Mouse (Mus musculus) thymus, adult 2 months (tissue): ENCODE results near the gene Akap11. TPM values are rescaled to one million over a fixed set of nuclear protein-coding genes. Genes with fewer than 3 reads are reported as not detected.

Source experiments
- DNase-seq: peaks from one replicate; pipeline ENCODE4 v3.0.0; 2021
- H3K27ac ChIP-seq: fragments of 200-500 bp; 2 replicates; pipeline ENCODE4 v1.5.1; 2012; ENCODE audit warnings: low read length, control low read depth; ENCODE audit not compliant: control insufficient read depth, insufficient read depth
- H3K27me3 ChIP-seq: fragments of 200-500 bp; 2 replicates; pipeline ENCODE4 v1.6.1; 2012; ENCODE audit warnings: mild to moderate bottlenecking, low read length, moderate library complexity, mixed read lengths; ENCODE audit not compliant: control insufficient read depth, insufficient read depth
- H3K36me3 ChIP-seq: fragments of 200-500 bp; 2 replicates; pipeline ENCODE4 v1.6.1; 2012; ENCODE audit warnings: mild to moderate bottlenecking, low read length, moderate library complexity; ENCODE audit not compliant: control insufficient read depth, insufficient read depth
- H3K4me1 ChIP-seq: fragments of 200-500 bp; replicated peaks from 2 replicates; pipeline ENCODE4 v1.6.1; 2012; ENCODE audit warnings: low read length; ENCODE audit not compliant: control insufficient read depth, insufficient read depth
- H3K4me3 ChIP-seq: fragments of 200-500 bp; 2 replicates; pipeline ENCODE4 v1.5.1; 2012; ENCODE audit warnings: mild to moderate bottlenecking, low read length, control low read depth, moderate library complexity; ENCODE audit not compliant: control insufficient read depth, insufficient read depth
- CTCF ChIP-seq: fragments of 200-500 bp; IDR thresholded peaks from 2 replicates; pipeline ENCODE4 v1.5.1; 2012; ENCODE audit warnings: mild to moderate bottlenecking, control low read depth, low read length, moderate library complexity, borderline replicate concordance; ENCODE audit not compliant: control insufficient read depth, poor library complexity, insufficient read depth; ENCODE audit errors: extremely low read depth
- POLR2A ChIP-seq: fragments of 200-500 bp; IDR thresholded peaks from 2 replicates; pipeline ENCODE4 v1.6.1; 2012; ENCODE audit warnings: mild to moderate bottlenecking, low read length, control low read depth, moderate library complexity; ENCODE audit not compliant: control insufficient read depth, poor library complexity, insufficient read depth; ENCODE audit errors: extremely low read depth
- WGBS: fragments of 180-500 bp; shearing (Covaris S2); methylation state at CpG from one replicate; pipeline ENCODE4 v1.1.7; 2018; 5-methylcytosine and 5-hydroxymethylcytosine counted together
- polyA plus RNA-seq: library from polyadenylated mRNA; depleted of rRNA; stranded (reverse); fragments of >200 nt; gene quantifications from 2 replicates; pipeline ENCODE4 v1.2.3, GENCODE M21; 2012

Akap11 gene
- polyA plus RNA-seq, 1 experiment, result 8.2 TPM

DNA sequence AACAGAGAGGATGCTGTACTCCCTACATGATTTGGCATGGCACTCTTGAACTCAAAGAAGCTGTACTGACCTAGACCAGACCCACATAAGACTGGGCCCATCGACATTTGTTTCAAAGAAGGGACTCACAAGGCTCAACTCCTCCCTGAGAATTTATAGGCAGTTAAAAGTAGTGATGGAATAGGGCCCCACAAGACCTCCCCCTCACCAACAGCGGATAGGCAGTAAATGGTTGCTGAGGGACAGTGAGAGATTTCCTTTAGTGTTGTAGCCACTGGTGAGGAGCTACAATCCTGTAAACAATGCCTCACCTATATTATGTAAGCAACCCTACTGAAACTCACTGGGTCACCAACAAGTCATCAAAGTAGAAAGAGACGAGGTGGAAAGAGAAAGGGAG, 6.4 kb downstream of the Akap11 start:
- H3K27ac ChIP-seq, result no peak overlapping the region
- DNase-seq, result no peak
- no peaks in the 10 kb centered on the region for H3K36me3 ChIP-seq
- 89% methylated on average over 3 of the region's 3 CpGs for WGBS
- no peak overlapping the region for H3K4me3 ChIP-seq
- 0 out of 2 replicates have a peak, but pooled peaks cover 3% of the 10 kb centered on the region for H3K4me1 ChIP-seq
- H3K27me3 ChIP-seq, result no peaks in the 10 kb centered on the region
- no peak for TF ChIP-seq POLR2A

DNA sequence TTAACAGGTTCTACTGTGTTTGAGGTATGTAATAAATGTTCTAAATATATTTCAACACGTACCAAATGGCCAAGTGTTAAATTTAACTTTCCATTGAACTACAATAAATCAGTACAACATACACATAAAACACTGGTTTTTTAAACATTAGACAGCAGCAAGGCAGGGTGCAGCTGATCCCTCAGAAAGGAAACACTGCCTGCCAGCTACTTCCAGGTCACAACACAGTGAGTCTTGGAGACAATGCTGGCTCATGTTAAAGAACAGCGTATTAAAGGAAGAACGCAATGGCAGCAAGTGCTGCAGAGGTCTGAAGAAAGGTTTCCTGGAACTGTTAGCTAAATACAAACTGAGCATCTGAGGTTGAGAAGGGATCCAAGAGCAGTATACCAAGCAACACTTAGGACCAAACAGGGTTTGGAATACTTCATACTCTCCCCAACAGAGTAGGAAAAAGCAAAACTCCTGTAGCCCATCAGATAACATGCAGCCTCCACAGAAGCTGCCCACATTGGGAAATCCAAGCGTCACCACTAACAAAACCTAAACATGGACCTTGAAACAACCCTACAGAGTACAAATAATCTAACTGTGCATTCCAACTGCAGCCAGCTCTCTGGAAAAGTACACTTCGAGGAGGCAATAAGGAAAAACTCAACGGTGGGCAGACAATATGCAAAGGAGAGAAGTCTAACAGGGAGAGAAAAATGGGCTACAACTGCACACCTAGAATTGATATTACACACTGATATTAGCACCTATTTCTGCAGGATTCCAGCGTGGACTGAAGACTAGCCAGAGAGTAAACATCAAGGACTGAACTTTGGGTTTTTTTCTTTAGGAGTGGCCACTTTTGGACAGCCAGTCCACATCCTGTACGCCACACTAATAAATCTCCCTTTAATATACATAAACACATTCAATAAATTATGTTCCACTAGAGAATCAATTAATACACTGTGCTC, 7.9 kb downstream of the Akap11 start:
- WGBS, result 86% methylated on average over 8 of the region's 8 CpGs
- Histone ChIP-seq H3K27me3 (no peaks in the 10 kb centered on the region), H3K4me3 (no peak overlapping the region), H3K36me3 (no peaks in the 10 kb centered on the region), H3K27ac (no peak overlapping the region), H3K4me1 (0 out of 2 replicates have a peak, but pooled peaks cover 3% of the 10 kb centered on the region)
- TF ChIP-seq POLR2A, result no peak
- no peak for TF ChIP-seq CTCF
- no peak for DNase-seq

DNA sequence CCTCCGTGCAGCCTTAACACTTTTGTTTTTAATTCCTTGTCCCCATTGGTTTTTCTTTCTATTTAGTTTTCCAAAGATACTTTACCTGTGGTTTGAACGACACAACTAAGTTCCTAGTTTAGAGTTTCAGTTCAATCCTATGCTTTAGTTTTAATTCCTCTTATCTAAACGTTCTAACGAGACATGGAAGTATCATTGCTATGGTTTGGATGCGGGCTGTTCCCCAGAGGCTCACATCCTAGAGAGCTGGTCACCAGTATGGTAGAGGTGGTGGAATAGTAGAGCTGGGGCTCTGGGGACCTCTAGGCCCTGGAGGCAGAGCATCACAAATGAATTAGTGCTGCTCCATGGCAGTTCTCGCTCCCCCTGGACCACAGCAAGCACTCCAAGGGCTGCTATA, 9.7 kb downstream of the Akap11 start:
- TF ChIP-seq CTCF (no peak), POLR2A (no peak)
- 92% methylated on average over 6 of the region's 6 CpGs for WGBS
- no peak for DNase-seq
- Histone ChIP-seq H3K36me3 (no peaks in the 10 kb centered on the region), H3K4me1 (0 out of 2 replicates have a peak, but pooled peaks cover 3% of the 10 kb centered on the region), H3K4me3 (no peak overlapping the region), H3K27ac (no peak overlapping the region), H3K27me3 (no peaks in the 10 kb centered on the region)

DNA sequence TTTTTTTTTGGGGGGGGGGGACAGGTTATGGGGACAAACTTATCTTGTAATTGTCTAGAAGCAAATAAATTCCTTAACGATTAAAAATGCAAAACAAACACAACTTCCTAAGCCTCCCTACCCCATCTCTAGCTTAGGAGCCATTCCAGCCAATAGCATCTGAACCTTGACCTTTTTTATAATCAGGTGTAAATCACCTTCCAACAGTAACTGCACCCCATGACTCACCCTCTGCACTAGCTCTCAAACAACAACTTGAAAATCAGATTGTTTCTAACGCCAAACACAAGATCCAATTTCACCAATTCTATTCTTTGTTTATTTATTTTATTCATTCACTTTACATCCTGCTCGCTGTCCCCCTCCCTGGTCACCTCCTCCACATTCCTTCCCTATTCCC, 10.1 kb downstream of the Akap11 start:
- Histone ChIP-seq H3K4me3 (no peak overlapping the region), H3K36me3 (no peaks in the 10 kb centered on the region), H3K4me1 (0 out of 2 replicates have a peak, but pooled peaks cover 3% of the 10 kb centered on the region), H3K27ac (no peak overlapping the region), H3K27me3 (no peaks in the 10 kb centered on the region)
- DNase-seq, result no peak
- 89% methylated on average over 3 of the region's 3 CpGs for WGBS
- no peak for TF ChIP-seq CTCF
- no peak for TF ChIP-seq POLR2A

DNA sequence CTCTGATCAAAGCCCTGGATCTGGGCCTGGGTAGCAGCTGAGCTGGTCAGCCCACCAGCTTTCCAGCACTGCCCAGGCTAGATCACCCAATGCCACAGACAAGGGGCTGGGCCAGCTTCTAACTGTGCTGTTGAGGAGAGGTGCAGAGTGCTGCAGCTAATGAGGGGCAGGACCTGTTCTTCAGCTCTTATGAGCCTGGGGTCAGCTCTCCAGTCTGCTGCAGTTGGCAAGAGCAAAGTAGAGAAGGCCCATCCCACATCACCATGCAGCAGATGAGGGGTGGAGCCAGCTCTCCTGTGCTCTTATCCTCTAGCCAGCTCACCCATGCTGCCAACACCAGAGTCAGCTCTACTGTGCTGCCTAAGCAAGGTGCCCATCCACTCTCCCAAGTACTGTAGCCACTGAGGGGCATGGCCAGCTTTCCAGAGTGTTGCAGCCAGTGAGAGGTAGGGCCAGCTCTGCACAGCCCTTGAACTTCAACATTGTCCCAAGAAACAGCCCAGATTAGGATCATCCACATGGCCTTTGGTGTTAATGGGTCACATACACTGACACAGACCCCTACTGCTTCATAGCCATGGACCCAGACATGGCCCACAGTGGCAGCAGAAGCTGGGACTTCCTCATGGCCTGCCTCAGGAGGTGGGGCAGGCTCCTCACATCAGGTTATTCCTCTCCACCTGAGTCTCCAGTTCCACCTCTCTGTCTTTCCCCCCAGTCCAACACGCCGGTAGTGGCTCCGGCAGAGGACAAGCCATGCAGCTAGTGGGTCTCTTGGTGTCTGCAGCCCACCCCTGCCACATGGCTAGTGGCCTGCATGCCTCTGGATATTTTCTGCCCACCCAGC, 10.8 kb downstream of the Akap11 start:
- no peak for DNase-seq
- Histone ChIP-seq H3K36me3 (no peaks in the 10 kb centered on the region), H3K4me1 (0 out of 2 replicates have a peak, but pooled peaks cover 3% of the 10 kb centered on the region), H3K27ac (no peak overlapping the region), H3K4me3 (no peak overlapping the region), H3K27me3 (no peaks in the 10 kb centered on the region)
- TF ChIP-seq POLR2A (no peak), CTCF (no peak)
- WGBS, result 100% methylated on average over 3 of the region's 3 CpGs

DNA sequence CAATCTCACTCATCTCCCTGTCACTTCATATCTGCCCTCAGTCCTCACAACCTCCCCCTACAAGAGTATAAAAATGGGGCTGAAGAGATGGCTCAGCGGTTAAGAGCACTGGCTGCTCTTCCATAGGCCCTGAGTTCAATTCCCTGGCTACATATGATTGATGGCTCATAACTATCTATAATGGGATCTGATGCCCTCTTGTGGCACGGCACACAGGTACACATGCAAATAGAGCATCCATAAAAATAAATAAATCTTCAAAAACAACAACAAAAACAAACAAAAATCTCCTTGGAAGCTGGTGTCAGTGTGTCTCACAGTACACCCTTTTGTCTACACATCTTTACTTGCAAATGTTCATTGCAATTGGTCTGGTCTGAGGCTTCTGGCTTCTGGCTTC, 11.5 kb downstream of the Akap11 start:
- no peak for TF ChIP-seq POLR2A
- TF ChIP-seq CTCF, result no peak
- Histone ChIP-seq H3K36me3 (no peaks in the 10 kb centered on the region), H3K27me3 (no peaks in the 10 kb centered on the region), H3K4me3 (no peak overlapping the region), H3K27ac (no peak overlapping the region), H3K4me1 (0 out of 2 replicates have a peak, but pooled peaks cover 3% of the 10 kb centered on the region)
- DNase-seq, result no peak
- 95% methylated on average over 2 of the region's 2 CpGs for WGBS
